Mouse (Mus musculus): Measurements from ENCODE around the gene Olfr322.
"Not testable (repeated sequence)": the region's sequence is repeated elsewhere in the genome, so short reads cannot be mapped to it uniquely, and the experiment has no call there.

Olfr322 gene

DNA sequence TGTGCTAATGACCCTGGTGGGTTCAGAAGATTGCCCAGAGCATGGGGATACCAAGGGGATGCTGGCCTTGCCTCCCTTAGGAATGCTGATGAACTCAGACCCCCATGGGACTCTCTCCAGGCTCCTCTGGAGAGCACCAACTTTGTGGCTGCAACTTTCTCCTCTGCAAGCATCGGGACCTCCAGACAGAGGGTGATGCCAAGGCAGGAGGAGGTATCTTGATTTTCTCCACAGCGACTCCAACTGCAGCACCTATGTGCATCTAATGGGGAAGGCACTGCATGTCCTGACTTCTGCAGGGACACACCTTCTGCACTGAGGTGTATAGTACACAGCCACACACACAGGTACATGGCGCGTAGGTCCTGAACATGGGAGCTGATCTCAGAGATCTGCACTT is at the start of gene Olfr322:
Gene Olfr322 (plus strand): TSS at position 187 of the 400 bp plus-strand sequence.
- no peak for DNase-seq

DNA sequence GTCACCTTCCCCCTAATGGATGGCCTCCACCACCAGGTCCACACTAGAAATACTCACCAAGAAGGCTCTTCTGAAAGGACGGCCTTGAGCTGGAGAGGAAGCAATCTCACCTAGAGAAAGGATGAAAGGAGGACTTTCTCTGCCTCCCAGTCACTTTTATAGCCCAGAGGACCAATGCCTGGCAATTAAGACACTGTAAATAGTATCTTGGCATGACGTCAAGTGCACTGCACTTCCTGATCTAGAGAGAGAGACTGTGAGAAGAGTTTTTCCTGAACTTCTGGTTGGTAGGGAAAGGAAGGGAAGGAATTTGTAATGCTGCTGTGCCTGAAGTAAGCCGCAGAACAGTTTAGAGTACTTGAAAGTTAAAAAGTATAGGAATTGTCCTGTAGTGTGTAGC is 45.2 kb upstream of the Olfr322 start:
- no peak for DNase-seq

- DNase-seq, result no peak
These were observed 44.1 kb upstream of the Olfr322 start for GRCm38 (mm10) chr11:58614526-58614925.

DNA sequence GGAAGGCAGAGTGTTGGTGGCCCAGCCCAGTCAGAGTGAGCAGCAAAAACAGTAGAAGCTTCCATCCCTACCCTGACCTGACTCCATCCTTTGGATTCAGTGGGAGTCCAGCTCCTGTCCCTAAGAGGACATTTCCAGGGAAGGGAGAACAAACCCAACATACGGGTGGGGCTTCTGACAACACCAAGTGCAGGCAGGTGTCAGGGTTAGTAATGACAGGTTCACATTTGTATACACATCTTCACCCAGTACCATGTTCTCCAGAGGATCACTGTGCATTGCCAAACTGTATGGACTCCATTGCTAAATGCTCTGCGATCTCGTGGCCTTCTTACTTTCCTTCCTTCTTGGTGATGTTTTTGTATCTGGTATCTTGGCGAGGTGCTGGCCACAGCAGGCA is 42.6 kb upstream of the Olfr322 start, which contains the start of gene 2210407C18Rik:
Gene 2210407C18Rik (minus strand): TSS at position 101 of the 400 bp plus-strand sequence.
- DNase-seq, result no peak

DNA sequence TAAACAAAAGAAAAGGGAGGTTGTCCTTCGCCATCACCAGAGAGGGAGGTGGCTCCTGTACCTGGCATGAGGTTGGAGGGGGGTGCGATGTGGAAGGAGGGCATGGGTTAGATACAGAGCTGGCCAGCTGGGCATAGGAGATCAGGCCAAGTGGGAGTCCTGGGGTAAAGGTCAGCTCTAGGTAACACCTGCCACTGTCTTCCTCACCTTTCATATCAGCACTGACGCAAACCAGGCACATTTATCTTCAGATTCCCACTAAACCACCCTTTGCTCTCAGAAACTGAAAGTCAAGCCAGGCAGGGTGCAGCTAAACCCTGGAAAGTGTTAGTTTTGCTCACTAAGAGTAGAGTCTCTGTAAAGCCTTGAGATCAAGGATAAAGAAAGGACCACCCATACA is 40.2 kb upstream of the Olfr322 start:
- DNase-seq, result no peak

DNA sequence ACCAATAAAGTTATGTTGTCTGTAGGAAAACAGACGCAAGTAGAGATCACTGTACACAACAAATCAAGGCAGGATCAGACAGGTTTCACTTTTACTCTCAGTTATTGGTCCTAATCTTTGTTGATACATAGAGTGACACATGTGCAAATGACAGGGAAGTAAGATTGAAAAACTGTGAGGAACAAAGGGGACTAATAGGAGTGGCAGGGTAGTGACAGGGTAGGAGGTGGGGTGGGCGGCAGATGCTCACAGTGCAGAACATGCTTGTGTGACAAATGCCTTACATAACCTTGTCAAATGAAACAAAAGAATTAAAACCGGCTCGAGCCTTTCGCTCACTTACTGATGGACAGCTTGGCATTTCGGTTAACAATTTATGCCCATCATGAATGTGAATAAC is 39.8 kb upstream of the Olfr322 start:
- no peak for DNase-seq

DNA sequence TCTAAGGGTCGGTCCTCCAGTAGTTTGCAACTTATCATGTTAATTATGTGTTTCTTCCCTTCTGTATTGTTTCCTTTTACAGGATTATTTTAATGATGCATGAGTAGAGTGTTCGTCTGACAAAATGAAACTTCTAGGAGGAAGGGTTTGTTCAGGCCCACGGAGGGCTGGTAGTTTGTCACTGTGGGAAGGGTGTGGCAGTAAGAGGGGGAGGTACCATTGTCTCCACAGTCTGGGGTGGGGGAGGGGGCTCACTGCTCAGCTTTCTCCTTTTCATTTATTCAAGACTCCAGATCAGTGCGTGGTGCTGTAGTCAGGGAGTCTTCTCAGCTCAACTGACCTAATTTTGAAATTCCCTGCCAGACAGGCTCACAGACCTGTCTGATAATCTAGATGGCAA is 32.4 kb upstream of the Olfr322 start:
- DNase-seq, result no peak

DNA sequence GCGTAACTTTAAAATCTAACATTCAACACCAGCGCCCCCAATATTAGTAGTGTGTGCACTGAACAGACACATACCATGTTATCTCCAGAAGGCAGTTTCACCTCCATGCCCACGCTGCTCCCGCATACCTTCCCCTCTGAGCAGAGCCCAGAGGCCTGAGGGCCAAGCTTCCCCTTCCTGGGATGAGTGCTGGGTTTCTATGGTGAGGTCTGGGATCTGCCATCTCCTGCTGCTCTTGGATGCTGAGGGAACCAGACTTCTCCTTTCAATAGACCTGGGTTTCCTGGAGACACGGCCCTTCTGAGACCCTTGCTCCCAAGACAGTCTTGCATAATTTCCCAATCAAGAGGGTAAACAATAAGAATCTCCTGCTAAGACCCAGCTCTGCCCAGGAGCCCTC is 28.2 kb upstream of the Olfr322 start, which contains the start of gene Olfr323:
Gene Olfr323 (minus strand): TSS at position 101 of the 400 bp plus-strand sequence.
- DNase-seq, result no peak

- DNase-seq, result no peak
These were observed 23.7 kb upstream of the Olfr322 start for GRCm38 (mm10) chr11:58634878-58635277.

DNA sequence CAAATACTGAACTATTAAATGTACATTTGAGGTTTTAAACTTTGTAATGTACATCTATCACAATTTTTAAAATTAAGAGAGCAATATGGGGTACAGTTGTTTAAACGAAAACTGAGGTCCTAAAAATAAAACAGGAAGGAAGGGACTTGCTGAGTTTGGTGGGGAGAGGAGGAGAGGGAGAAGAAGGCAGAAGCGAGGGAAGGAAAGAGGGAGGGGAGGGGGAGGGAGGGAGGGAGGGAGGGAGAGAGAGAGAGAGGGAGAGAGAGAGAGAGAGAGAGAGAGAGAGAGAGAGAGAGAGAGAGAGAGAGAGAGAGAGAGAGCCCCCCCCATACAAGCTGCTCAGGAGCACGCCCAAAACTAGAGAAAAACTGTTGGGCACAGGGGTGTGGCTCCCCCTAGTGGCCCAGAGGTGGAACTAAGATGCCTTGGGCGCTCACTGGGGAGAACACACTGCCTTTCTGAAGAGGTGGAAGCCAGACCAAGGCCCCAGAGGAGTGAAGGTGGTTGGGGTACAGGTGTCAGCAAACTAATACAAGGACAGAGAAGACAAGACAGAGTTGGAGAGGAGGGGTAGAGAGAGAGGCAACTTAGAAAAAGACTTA is 22.1 kb upstream of the Olfr322 start:
- DNase-seq, result peak; percentile 19 to 20

DNA sequence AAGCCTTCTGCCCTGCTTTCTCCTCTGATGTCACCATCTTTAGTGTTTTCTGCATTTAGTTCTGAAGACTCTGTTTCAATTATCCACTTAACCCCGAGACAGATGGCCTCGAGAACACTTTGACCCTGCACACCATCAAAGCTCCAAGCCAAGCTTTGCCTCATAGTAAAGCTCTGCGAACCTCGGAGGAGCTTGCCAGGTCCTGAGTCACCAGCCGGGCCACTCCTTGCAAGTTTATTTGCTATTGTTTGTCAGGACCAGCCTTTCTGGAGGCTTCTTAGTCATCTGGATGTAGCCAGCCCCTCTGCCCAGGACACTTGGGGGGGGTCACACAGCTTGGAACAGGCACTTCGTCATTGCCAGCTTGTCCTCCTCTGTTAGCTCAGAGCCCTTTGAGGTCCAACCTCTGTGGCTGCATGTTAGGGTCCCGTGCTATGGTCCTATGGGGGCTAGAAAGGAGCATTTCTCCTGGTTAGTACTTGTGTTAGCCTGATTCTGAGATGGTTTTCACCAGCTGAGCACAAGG is 20.3 kb upstream of the Olfr322 start:
- DNase-seq, result no peak

DNA sequence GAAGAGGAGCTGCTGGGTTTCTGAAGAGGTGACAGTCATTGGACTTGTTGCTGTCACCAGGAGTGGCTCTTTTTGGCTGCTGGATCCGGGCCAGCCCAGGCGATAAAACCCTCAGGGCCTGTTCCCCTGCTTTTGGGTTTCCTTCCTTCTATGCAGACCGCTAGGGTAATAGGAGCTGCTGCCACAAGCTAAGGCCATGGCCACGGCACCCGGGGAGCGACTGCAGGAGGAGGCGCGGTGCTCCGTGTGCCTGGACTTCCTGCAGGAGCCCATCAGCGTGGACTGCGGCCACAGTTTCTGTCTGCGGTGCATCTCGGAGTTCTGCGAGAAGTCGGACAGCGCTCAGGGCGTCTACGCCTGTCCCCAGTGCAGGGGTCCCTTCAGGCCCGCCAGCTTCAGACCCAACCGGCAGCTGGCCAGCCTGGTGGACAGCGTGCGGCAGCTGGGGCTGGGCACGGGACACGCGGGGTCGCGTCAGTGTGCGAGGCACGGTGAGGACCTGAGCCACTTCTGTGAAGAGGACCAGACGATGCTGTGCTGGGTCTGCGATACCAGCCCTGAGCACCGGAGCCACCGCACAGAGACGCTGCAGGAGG is 18.2 kb upstream of the Olfr322 start, which contains the start of gene Trim58:
Gene Trim58 (plus strand): TSS at position 194 of the 596 bp plus-strand sequence.
- no peak for DNase-seq

DNA sequence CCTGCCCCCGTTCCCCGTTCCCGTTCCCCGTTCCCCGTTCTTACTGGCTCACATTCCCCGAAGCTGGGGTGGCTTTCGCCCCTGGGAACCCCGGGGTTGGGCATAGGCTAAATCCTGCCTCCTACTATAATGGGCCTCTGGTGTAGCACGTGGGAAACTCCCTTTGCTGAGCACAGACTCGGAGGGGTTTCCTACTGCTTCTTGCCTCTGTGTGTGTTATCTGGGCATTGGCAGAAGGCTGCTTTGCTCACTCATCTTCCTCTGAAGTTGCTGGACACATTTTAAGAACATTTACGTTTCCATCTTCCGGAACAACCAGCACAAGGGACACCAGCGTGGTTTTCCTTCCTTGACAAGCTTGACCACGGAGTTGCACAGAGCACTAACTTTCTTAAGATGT is 17.5 kb upstream of the Olfr322 start:
- no peak for DNase-seq

DNA sequence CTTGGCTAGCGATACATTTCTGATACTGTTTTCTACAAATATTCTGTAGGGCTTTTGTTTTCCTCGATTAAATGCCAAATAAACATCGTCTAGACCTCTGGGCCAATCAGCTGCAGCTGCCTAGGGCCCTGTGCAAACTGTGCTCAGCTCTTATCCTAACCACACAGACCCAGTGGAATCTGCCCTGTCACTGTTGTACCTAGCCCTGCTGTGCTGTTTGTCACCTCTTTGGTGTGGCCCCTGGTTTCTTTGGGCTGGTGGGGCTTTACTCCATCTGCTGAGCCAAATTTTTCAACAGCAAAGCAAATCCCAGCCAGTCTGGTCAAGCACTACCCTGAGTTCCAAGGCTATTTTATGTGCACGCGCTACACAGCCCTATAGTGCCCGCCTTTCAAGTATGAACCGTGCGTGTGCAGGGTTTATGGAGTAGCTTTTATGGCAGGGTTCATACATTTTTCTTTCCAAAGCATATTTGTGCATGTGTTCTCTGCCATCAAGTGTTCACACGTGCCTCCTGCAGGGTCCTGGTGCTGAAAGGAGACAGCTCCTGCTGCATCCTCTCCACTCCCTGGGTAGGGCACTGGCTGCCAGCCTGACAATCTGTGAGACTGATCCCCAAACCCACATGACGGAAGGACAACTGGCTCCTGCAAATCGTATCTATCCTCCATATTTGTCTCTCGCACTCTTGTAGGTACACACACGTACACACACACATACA is 16.8 kb upstream of the Olfr322 start:
- no peak for DNase-seq

GRCm38 (mm10) chr11:58643350-58643749 is 15.2 kb upstream of the Olfr322 start:
- peak in 1 of 2 experiments; percentile 2 for DNase-seq

DNA sequence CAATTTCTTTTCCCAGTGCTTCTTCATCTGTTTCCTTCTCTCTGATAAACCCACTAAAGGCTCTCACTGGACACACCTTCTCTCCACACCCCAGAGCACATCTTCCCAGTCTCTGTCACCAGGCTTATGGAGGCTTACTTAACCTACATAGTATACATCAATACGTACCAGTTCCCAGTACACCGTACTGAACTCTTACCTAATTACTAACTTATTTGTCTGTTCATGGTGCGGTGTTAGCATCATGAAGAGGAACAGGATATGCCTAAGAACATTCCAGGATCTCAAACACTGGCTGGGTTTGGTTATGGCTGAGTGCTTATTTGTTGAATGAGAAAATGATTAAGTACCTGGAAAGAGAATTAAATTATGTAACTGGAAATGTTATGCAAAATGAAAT is 3.4 kb upstream of the Olfr322 start:
- DNase-seq, result no peak

- no peak for DNase-seq
These were observed 10.7 kb downstream of the Olfr322 start for GRCm38 (mm10) chr11:58669252-58669651.

- DNase-seq, result no peak
These were observed 13.2 kb downstream of the Olfr322 start for GRCm38 (mm10) chr11:58671825-58672224.

DNA sequence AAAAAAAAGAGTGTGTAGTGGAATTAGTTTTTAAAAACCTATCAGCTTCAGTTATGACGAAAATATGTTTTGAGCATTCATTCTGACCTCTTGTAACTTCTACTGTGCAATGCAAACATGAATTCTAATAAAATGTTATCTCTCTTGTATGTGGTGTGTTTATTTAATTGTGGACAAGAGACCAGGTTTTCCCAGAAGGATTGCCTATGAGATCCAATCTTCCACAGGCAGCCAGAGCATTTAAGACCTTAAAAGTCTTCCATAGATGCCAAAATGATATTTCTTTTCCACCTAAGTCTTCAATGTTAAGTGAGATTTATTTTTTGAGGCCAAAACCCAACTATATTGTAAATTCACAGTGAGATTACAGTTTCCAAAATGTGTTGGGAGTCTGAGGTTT is 22.2 kb downstream of the Olfr322 start, which contains the start of gene Olfr320:
Gene Olfr320 (plus strand): TSS at position 301 of the 400 bp plus-strand sequence.
- DNase-seq, result no peak

DNA sequence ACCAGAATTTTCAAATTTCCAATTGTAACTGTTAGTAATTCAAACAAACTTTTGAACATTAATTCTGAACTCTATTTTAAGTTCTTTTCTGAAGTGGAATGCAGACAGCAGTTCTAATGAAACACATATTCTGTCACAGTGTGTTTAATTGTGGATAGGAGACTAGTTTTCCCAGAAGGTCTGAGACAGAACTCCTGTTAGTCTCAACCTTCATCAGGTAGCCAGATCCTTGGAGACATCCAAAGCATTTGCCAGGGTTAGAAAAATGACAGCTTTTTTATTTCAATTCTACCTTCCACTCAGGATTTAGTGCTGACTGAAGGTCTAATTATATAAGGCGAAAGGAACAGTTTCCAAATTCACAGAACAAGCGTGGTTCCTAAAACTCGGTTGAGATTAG is 40.3 kb downstream of the Olfr322 start, which contains the start of gene Olfr319:
Gene Olfr319 (plus strand): TSS at position 301 of the 400 bp plus-strand sequence.
- DNase-seq, result no peak

DNA sequence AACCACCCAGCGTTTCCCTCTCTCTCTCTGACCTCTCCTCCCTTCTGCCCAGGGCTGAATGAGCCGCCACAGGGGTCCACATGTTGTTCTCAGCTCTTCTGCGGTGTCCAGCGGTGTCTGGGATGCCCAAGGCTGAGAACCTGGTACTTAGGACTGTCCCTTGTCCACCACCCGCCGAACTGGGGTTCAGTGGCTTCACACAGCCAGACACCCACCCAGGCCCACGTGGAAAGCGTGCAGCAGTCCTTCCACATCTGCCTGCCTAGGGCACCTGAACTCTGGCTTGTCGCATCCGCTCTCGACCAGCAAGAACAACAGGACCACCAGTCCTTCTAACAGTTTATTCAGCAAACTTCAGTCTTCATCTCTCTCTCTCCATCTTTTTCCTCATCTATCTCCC is 50.5 kb downstream of the Olfr322 start:
- no peak for DNase-seq

GRCm38 (mm10) chr11:58717723-58718122 is 59.1 kb downstream of the Olfr322 start:
- DNase-seq, result not testable (repeated sequence)
